Mouse (Mus musculus) C2C12 (cell line): ENCODE measurements around the gene Zfp952. TPM values are rescaled to one million over a fixed set of nuclear protein-coding genes. Genes with fewer than 3 reads are reported as not detected.
A peak's percentile ranks its signal among the peaks of the same experiment; 100 is the strongest.

Source experiments
- H3K27me3 ChIP-seq: one replicate; pipeline ENCODE4 v1.6.1; 2011; ENCODE audit not compliant: control insufficient read depth, insufficient read depth, insufficient read length
- H3K36me3 ChIP-seq: one replicate; pipeline ENCODE4 v1.6.1; 2011; ENCODE audit not compliant: control insufficient read depth, insufficient read depth
- H3K4me3 ChIP-seq: one replicate; pipeline ENCODE4 v1.5.1; 2011; ENCODE audit warnings: mild to moderate bottlenecking, control low read depth; ENCODE audit not compliant: poor library complexity, insufficient read depth, severe bottlenecking
- H3K79me2 ChIP-seq: one replicate; pipeline ENCODE4 v1.6.1; 2011; ENCODE audit not compliant: control insufficient read depth, insufficient read depth
- H3K79me3 ChIP-seq: one replicate; pipeline ENCODE4 v1.6.1; 2011; ENCODE audit warnings: low read depth, control low read depth
- H3ac ChIP-seq: one replicate; pipeline ENCODE3; 2011; ENCODE audit warnings: low read depth; ENCODE audit not compliant: control insufficient read depth, insufficient read length
- CEBPB ChIP-seq: IDR thresholded peaks from one replicate; pipeline ENCODE4 v1.6.1; 2011; ENCODE audit warnings: low read depth, mild to moderate bottlenecking, control low read depth, moderate library complexity
- CTCF ChIP-seq: IDR thresholded peaks from one replicate; pipeline ENCODE4 v1.5.1; 2011; ENCODE audit not compliant: control insufficient read depth, insufficient read depth, insufficient read length
- FOSL1 ChIP-seq: IDR thresholded peaks from one replicate; pipeline ENCODE4 v1.8.0; 2011; ENCODE audit warnings: mild to moderate bottlenecking, low read length; ENCODE audit not compliant: poor library complexity, insufficient read depth, severe bottlenecking
- MAX ChIP-seq: IDR thresholded peaks from one replicate; pipeline ENCODE4 v1.6.1; 2011; ENCODE audit warnings: mild to moderate bottlenecking, control low read depth
- MYOD1 ChIP-seq: IDR thresholded peaks from one replicate; pipeline ENCODE4 v1.6.1; 2011; ENCODE audit warnings: low read depth; ENCODE audit not compliant: control insufficient read depth, insufficient read length
- MYOG ChIP-seq: IDR thresholded peaks from one replicate; pipeline ENCODE4 v1.6.1; 2011; ENCODE audit not compliant: control insufficient read depth, insufficient read length; ENCODE audit errors: extremely low read depth
- USF1 ChIP-seq: IDR thresholded peaks from one replicate; pipeline ENCODE4 v1.6.1; 2011; ENCODE audit warnings: low read depth, mild to moderate bottlenecking, control low read depth, moderate library complexity
- long read RNA-seq, 2 experiments: library from polyadenylated mRNA; unstranded; transcript quantifications; one replicate each; pipeline ENCODE4 v2.0.0; 2019 to 2020
- polyA plus RNA-seq: library from polyadenylated mRNA; unstranded; fragments of >200 nt; fragmentation: generic; extraction: Trizol; gene quantifications from one replicate; pipeline ENCODE4 v1.2.1, GENCODE M21; 2012; ENCODE audit warnings: missing spikeins

Zfp952 gene
- polyA plus RNA-seq: 1.4 TPM
- long read RNA-seq, experiment 1, partial matches to known transcripts: 0 of 2 reads
- long read RNA-seq, experiment 1, other reads (novel, unspliced or antisense): 0 of 2 reads
- long read RNA-seq, experiment 2, transcript Zfp952-201 (4 exons, 2,950 nt): major isoform, 13 of 23 reads
- long read RNA-seq, experiment 2, partial matches to known transcripts: 0 of 23 reads
- long read RNA-seq, experiment 2, other reads (novel, unspliced or antisense): 6 of 23 reads

DNA sequence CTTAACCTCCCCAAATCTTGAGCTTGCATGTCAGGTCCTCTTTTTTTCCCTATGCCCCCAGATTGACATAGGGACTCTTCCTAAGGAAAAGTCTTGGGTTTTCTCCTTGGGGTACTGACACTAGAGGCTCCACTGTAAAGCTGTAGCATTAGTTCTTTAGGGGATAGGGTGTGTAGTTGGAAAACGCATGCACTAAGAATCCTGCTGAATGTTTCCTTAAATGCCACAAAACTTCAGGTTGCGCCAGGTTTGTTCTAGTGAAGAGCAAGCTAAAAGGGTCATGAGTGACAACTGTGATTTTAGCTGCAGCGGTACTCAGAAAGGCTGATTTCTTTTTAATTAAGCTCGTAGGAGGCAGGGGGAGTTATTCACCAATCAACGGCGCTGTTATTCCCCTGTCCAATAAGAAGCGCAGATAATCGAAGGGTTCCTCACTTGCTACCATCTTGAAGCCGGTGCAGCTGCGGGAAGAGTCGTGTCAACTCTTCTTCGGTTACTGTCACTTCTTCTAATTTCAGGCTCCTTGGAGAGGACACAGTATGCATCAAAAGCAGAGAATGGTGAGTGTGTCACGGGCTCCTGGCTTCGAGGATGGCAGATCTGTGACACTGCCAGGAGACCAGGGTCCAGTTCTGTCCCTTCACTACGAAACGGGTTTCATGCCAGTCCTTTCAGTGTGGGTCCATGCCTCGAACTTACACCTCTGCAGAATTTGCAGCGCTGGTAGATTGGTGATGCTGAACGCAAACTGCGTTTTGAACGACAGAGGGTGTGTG is at the start of gene Zfp952:
Gene Zfp952 (plus strand): TSS at position 431 of the 776 bp plus-strand sequence.
- Histone ChIP-seq H3K79me3 (peaks cover 4% of the 10 kb centered on the region), H3K27me3 (no peaks in the 10 kb centered on the region), H3ac (peak within 1 kb of the TSS; percentile 96), H3K79me2 (peaks cover 11% of the 10 kb centered on the region), H3K36me3 (peaks cover 9% of the 10 kb centered on the region), H3K4me3 (peak within 1 kb of the TSS; percentile 63)
- TF ChIP-seq CEBPB: no peak
- TF ChIP-seq MAX: no peak
- no peak for TF ChIP-seq MYOG
- no peak for TF ChIP-seq FOSL1
- no peak for TF ChIP-seq MYOD1

DNA sequence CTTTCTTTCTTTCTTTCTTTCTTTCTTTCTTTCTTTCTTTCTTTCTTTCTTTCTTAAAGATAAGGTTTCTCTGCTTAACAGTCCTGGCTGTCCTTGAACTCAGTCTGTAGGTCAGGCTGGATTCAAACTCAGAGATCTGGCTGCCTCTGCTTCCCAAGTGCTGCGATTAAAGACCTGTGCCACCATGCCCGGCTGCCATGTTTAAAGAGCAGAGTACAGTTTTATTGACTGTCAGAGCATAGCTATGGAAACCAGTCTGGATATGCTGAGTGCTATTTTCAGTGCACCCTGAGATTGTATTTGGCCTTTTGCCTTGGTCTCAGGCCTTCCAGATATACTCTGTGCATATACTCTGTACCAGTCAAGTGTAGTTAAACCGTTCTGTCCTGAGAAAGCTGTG is 49.3 kb upstream of the Zfp952 start:
- Histone ChIP-seq H3K79me2 (peaks cover 8% of the 10 kb centered on the region), H3K4me3 (no peak overlapping the region), H3K27me3 (no peaks in the 10 kb centered on the region), H3ac (no peak overlapping the region), H3K79me3 (no peaks in the 10 kb centered on the region), H3K36me3 (no peaks in the 10 kb centered on the region)
- TF ChIP-seq USF1 (no peak), CTCF (no peak), MAX (no peak)

DNA sequence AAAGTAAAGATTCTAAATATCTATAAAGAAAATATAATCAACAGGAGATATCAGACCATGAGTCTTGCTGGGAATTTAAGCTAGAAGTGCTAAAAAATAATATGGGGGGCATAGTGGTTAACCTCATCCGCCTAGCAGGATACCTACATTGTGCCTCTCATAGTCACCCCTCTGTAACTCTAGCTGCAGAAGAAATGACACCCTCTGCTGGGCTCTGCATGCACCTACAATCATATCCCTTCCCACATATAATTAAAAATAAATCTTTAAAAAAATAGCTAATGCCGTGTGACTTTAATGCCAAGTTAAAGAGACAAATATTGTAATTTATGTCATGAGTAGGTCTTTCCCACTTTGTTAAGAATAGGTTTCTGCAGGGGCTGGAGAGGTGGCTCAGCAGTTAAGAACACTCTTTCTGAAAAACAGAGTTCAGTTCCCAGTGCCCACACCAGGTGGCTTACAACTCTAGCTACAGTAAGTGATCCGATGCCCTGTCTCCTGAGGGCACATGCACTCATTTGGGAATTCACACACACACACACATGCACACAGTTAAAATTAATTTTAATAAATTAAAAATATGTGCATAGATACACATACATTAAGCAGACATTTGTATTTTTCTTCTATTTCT is 48.4 kb upstream of the Zfp952 start:
- TF ChIP-seq CEBPB: no peak
- no peak for TF ChIP-seq FOSL1
- no peak for TF ChIP-seq MYOD1
- no peak for TF ChIP-seq USF1
- TF ChIP-seq CTCF: no peak
- no peak for TF ChIP-seq MAX
- no peak for TF ChIP-seq MYOG
- Histone ChIP-seq H3K36me3 (no peaks in the 10 kb centered on the region), H3ac (no peak overlapping the region), H3K4me3 (no peak overlapping the region), H3K79me3 (no peaks in the 10 kb centered on the region), H3K79me2 (peaks cover 8% of the 10 kb centered on the region), H3K27me3 (no peaks in the 10 kb centered on the region)

DNA sequence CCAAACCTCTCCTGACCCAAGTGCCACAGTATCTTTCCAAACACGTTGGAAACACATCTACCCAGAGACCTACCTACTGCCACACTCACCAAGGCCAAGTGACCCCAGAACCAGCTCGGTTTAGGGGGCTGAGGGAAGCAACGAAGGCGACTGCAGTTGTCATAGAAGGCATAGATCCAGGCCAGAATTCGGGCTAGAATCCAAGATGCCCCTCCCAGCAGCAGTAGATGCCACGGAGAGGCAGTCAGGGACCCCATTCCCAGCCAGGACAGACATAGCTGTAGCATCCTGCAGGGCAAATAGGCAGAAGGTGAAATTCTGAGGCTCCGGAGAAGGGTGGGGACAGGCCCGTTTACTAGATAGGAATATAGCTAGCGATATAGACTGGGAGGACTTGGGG is 46.2 kb upstream of the Zfp952 start:
- Histone ChIP-seq H3K4me3 (peak overlapping the region; percentile 56), H3ac (peak overlapping the region; percentile 75), H3K79me3 (no peaks in the 10 kb centered on the region), H3K36me3 (no peaks in the 10 kb centered on the region), H3K79me2 (peaks cover 8% of the 10 kb centered on the region), H3K27me3 (no peaks in the 10 kb centered on the region)
- TF ChIP-seq MYOD1: no peak
- TF ChIP-seq FOSL1: no peak
- TF ChIP-seq CEBPB: no peak
- no peak for TF ChIP-seq USF1
- TF ChIP-seq MYOG: no peak
- TF ChIP-seq CTCF: no peak
- no peak for TF ChIP-seq MAX

DNA sequence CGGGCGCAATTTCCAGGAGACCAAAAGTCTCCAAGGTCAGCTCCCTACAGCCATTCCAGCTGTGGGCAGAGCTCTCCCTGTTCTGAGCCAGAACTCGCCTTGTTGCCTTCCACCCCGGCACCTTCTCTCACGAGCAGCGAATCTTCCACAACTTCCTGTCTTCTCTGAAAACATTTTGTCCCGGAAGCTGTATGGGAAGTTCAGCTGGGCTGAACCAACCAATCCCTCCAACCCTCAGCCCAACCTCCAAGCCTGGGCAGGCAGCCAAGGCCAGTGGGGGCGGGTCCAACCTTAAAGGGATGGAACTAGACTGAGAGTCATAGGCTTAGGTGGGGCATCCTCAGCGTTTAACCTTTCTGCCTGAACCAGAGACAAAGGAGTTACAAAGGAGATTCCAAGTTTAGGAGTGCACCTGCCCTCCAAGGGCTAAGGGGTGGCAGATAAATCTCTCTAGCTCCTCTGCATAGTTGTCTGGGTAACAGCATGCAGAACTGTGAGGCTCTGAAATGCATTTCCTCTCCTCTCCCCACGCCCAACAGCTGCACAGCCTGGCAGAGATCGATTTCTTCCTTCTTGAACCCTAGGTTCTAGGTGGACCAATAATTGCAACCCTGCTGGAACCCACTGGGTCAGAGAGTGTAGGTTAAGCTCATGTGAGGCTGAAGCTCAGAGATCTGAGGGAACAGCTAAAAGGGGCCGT is 45.6 kb upstream of the Zfp952 start, which contains the start of gene Cyp4f13:
Gene Cyp4f13 (minus strand): TSS at position 188 of the 700 bp plus-strand sequence.
- no peaks in the 10 kb centered on the region for H3K27me3 ChIP-seq
- H3K4me3 ChIP-seq: peak within 1 kb of the TSS; percentile 56
- peaks cover 8% of the 10 kb centered on the region for H3K79me2 ChIP-seq
- TF ChIP-seq MYOD1: no peak
- no peak for TF ChIP-seq FOSL1
- TF ChIP-seq USF1: no peak
- no peak for TF ChIP-seq MAX
- no peak for TF ChIP-seq MYOG
- no peak for TF ChIP-seq CEBPB
- TF ChIP-seq CTCF: no peak
- no peaks in the 10 kb centered on the region for H3K36me3 ChIP-seq
- no peaks in the 10 kb centered on the region for H3K79me3 ChIP-seq
- H3ac ChIP-seq: peak within 1 kb of the TSS; percentile 75
